Mouse (Mus musculus): ENCODE measurements around the gene Cnot10. TPM values are rescaled to one million over a fixed set of nuclear protein-coding genes. Genes with fewer than 3 reads are reported as not detected.
A peak's percentile ranks its signal among the peaks of the same experiment; 100 is the strongest.

The Cnot10 gene
- total RNA-seq, 2 experiments from 2014 or later = 14.1 to 17.6 TPM

GRCm38 (mm10) chr9:114601096-114601495 is 38.9 kb downstream of the Cnot10 start:
- ATAC-seq (replicated peaks; ENCODE audit: low FRiP score, poor library complexity, severe bottlenecking) = no peak

- no peak for ATAC-seq (replicated peaks; ENCODE audit: low FRiP score, poor library complexity, severe bottlenecking)
These were observed 55.0 kb downstream of the Cnot10 start for GRCm38 (mm10) chr9:114585017-114585345.

- ATAC-seq (replicated peaks; ENCODE audit: low FRiP score, poor library complexity, severe bottlenecking) = no peak; the same call in 1 of the 2 replicates
These were observed 55.6 kb downstream of the Cnot10 start for GRCm38 (mm10) chr9:114584183-114585016.

- ATAC-seq (replicated peaks; ENCODE audit: low FRiP score, poor library complexity, severe bottlenecking) = peak; percentile 66; the same call in 1 of the 2 replicates
These were observed 56.2 kb downstream of the Cnot10 start for GRCm38 (mm10) chr9:114583812-114584182.

- no peak for ATAC-seq (replicated peaks; ENCODE audit: low FRiP score, poor library complexity, severe bottlenecking)
These were observed 61.3 kb downstream of the Cnot10 start for GRCm38 (mm10) chr9:114578646-114579045.

- no peak for ATAC-seq (replicated peaks; ENCODE audit: low FRiP score, poor library complexity, severe bottlenecking)
These were observed 64.0 kb downstream of the Cnot10 start for GRCm38 (mm10) chr9:114576001-114576400.

GRCm38 (mm10) chr9:114573528-114573927 is 66.5 kb downstream of the Cnot10 start:
- no peak for ATAC-seq (replicated peaks; ENCODE audit: low FRiP score, poor library complexity, severe bottlenecking)

- ATAC-seq (replicated peaks; ENCODE audit: low FRiP score, poor library complexity, severe bottlenecking) = no peak
These were observed 71.1 kb downstream of the Cnot10 start for GRCm38 (mm10) chr9:114568682-114569474.

- no peak for ATAC-seq (replicated peaks; ENCODE audit: low FRiP score, poor library complexity, severe bottlenecking)
These were observed 75.3 kb downstream of the Cnot10 start for GRCm38 (mm10) chr9:114564667-114565066.

- ATAC-seq (replicated peaks; ENCODE audit: low FRiP score, poor library complexity, severe bottlenecking) = no peak
These were observed 76.0 kb downstream of the Cnot10 start, which contains the start of gene Trim71 for GRCm38 (mm10) chr9:114563761-114564606. Gene Trim71, minus strand, starts transcription at chr9:114564369.

GRCm38 (mm10) chr9:114562919-114563751 is 76.8 kb downstream of the Cnot10 start:
- ATAC-seq (replicated peaks; ENCODE audit: low FRiP score, poor library complexity, severe bottlenecking) = no peak

GRCm38 (mm10) chr9:114562031-114562918 is 77.7 kb downstream of the Cnot10 start:
- no peak for ATAC-seq (replicated peaks; ENCODE audit: low FRiP score, poor library complexity, severe bottlenecking)

- ATAC-seq (replicated peaks; ENCODE audit: low FRiP score, poor library complexity, severe bottlenecking) = no peak
These were observed 78.4 kb downstream of the Cnot10 start for GRCm38 (mm10) chr9:114561671-114561971.

GRCm38 (mm10) chr9:114560771-114561670 is 79.0 kb downstream of the Cnot10 start:
- no peak for ATAC-seq (replicated peaks; ENCODE audit: low FRiP score, poor library complexity, severe bottlenecking)

- ATAC-seq (replicated peaks; ENCODE audit: low FRiP score, poor library complexity, severe bottlenecking) = no peak
These were observed 79.8 kb downstream of the Cnot10 start for GRCm38 (mm10) chr9:114560141-114560540.

- ATAC-seq (replicated peaks; ENCODE audit: low FRiP score, poor library complexity, severe bottlenecking) = no peak
These were observed 82.9 kb downstream of the Cnot10 start for GRCm38 (mm10) chr9:114557086-114557485.

- ATAC-seq (replicated peaks; ENCODE audit: low FRiP score, poor library complexity, severe bottlenecking) = no peak
These were observed 83.6 kb downstream of the Cnot10 start for GRCm38 (mm10) chr9:114556276-114556855.
